9 mouse cellular contexts compared by ENCODE assay signal in genomic region chr3:103904705-103905104, GRCm38 (mm10). TPM values are rescaled to one million over a fixed set of nuclear protein-coding genes. Genes with fewer than 3 reads are reported as not detected.
DNase-seq lines count a peak whose midpoint lies in the region; ATAC-seq and TF ChIP-seq lines count a peak whose summit lies in the region.
"Had no signal": no experiment of that assay in that cellular context is flagged by ENCODE, and none has a peak within 500 bp of the region (broad histone marks: within the 10 kb centered on the region; RNA-seq: fewer than 3 reads in every experiment).

No protein-coding gene starts in this region.

- TF ChIP-seq CTCF in cortical plate, adult 2 months (IDR thresholded peaks at IDR 0.05; ENCODE audit: extremely low read depth, insufficient read depth, low read length): 0 out of 2 replicates have a peak, but pooled peaks have one; percentile 14

- H3K9me3 ChIP-seq in neural tube, embryonic 15.5 days (replicated peaks): no peaks in the 10 kb centered on the region
- no peaks in the 10 kb centered on the region for H3K9me3 ChIP-seq in forebrain, embryonic 11.5 days (ENCODE audit: control insufficient read depth, low read length)
- H3K9me3 ChIP-seq: limb, embryonic 12.5 days had no signal

- WGBS in neural tube, embryonic 15.5 days: 91% methylated on average over 1 of the region's 1 CpGs
- WGBS in forebrain, embryonic 11.5 days: 94% methylated on average over 1 of the region's 1 CpGs

- no peak overlapping the region for H3K9ac ChIP-seq in neural tube, embryonic 15.5 days (replicated peaks)
- H3K9ac ChIP-seq in forebrain, embryonic 11.5 days (ENCODE audit: low read length): no peak overlapping the region
- H3K9ac ChIP-seq: limb, embryonic 12.5 days had no signal

- no peaks in the 10 kb centered on the region for H3K4me1 ChIP-seq in cortical plate, adult 2 months (ENCODE audit: control insufficient read depth, insufficient read depth, low read length)
- no peaks in the 10 kb centered on the region for H3K4me1 ChIP-seq in neural tube, embryonic 15.5 days
- H3K4me1 ChIP-seq in forebrain, embryonic 11.5 days (replicated peaks; ENCODE audit: control insufficient read depth, insufficient read depth, low read length): no peaks in the 10 kb centered on the region
- H3K4me1 ChIP-seq: limb, embryonic 12.5 days had no signal

- no peak for TF ChIP-seq POLR2A in cortical plate, adult 2 months (IDR thresholded peaks at IDR 0.05; ENCODE audit: extremely low read depth, insufficient read depth, low read length)

- no peak overlapping the region for H3K27ac ChIP-seq in cortical plate, adult 2 months (ENCODE audit: insufficient read depth, low read length)
- no peak overlapping the region for H3K27ac ChIP-seq in neural tube, embryonic 15.5 days (replicated peaks)
- no peak overlapping the region for H3K27ac ChIP-seq in forebrain, embryonic 11.5 days (ENCODE audit: low read depth, low read length)
- H3K27ac ChIP-seq: limb, embryonic 12.5 days had no signal

- no peaks in the 10 kb centered on the region for H3K27me3 ChIP-seq in neural tube, embryonic 15.5 days (replicated peaks)
- no peaks in the 10 kb centered on the region for H3K27me3 ChIP-seq in forebrain, embryonic 11.5 days (ENCODE audit: control insufficient read depth, insufficient read depth, low read length)
- H3K27me3 ChIP-seq: limb, embryonic 12.5 days had no signal

- no peak overlapping the region for H3K4me2 ChIP-seq in neural tube, embryonic 15.5 days
- H3K4me2 ChIP-seq in forebrain, embryonic 11.5 days (ENCODE audit: low read depth, low read length, severe bottlenecking): no peak overlapping the region
- H3K4me2 ChIP-seq: limb, embryonic 12.5 days had no signal

- no peaks in the 10 kb centered on the region for H3K36me3 ChIP-seq in neural tube, embryonic 15.5 days
- no peaks in the 10 kb centered on the region for H3K36me3 ChIP-seq in forebrain, embryonic 11.5 days (ENCODE audit: control insufficient read depth, insufficient read depth, low read length)
- H3K36me3 ChIP-seq: limb, embryonic 12.5 days had no signal

- peak; percentile 30 for DNase-seq in gastrocnemius, adult 18-20 months (ENCODE audit: low spot score)
- no peak for DNase-seq in gastrocnemius, adult 8-10 months (ENCODE audit: low spot score in 2 of 2)
- peak; percentile 18 for DNase-seq in urinary bladder, postnatal 25 days (ENCODE audit: low spot score)
- DNase-seq in urinary bladder, postnatal 10 days (ENCODE audit: low spot score): no peak
- DNase-seq in lung, postnatal 10 days: peak; percentile 56
- DNase-seq in forebrain, embryonic 11.5 days (ENCODE audit: low spot score): no peak

- no peak for ATAC-seq in neural tube, embryonic 15.5 days (ENCODE audit: low FRiP score)
- ATAC-seq in forebrain, embryonic 11.5 days (replicated peaks; ENCODE audit: low FRiP score): no peak

- H3K4me3 ChIP-seq in cortical plate, adult 2 months (ENCODE audit: insufficient read depth, low read length): no peak overlapping the region
- H3K4me3 ChIP-seq in neural tube, embryonic 15.5 days (replicated peaks): no peak overlapping the region
- no peak overlapping the region for H3K4me3 ChIP-seq in forebrain, embryonic 11.5 days (ENCODE audit: low read depth, low read length)
- H3K4me3 ChIP-seq: limb, embryonic 12.5 days had no signal

RNA-seq across cellular contexts. Expression of gene Rsbn1, which starts 9.2 kb away (rescaled TPM):
- total RNA-seq in gastrocnemius, adult 18-20 months (2021): 1 to 10 TPM; 6.9 to 7.9 TPM
- total RNA-seq in gastrocnemius, adult 8-10 months (2022): 1 to 10 TPM; 5.6 to 7.3 (median 6.5) TPM
- 9.5 and 9.8 TPM in 2 replicates for polyA plus RNA-seq in cortical plate, adult 2 months (2012; rRNA removed)
- 17.3 and 18.7 TPM in 2 replicates for polyA plus RNA-seq in neural tube, embryonic 15.5 days (2015; fragmentation: Nextera tagmentation; extraction: Ambion mirVana)
- 21.6 and 23.6 TPM in 2 replicates for polyA plus RNA-seq in forebrain, embryonic 11.5 days (2014; fragmentation: Nextera tagmentation; extraction: Ambion mirVana)

RNA-seq across cellular contexts. Expression of gene Ptpn22, which starts 45.1 kb away (rescaled TPM):
- total RNA-seq in gastrocnemius, adult 18-20 months (2021): under 1 TPM; 0.17 to 0.25 TPM
- under 1 TPM in 3 of 4 experiments, not detected in 1; 0.27 to 0.83 (median 0.39) TPM for total RNA-seq in gastrocnemius, adult 8-10 months (2022)
- polyA plus RNA-seq in cortical plate, adult 2 months (2012; rRNA removed): 1.3 and 1.4 TPM in 2 replicates
- 0.33 and 5.6 TPM in 2 replicates for polyA plus RNA-seq in neural tube, embryonic 15.5 days (2015; fragmentation: Nextera tagmentation; extraction: Ambion mirVana)
- 0.37 and 0.68 TPM in 2 replicates for polyA plus RNA-seq in forebrain, embryonic 11.5 days (2014; fragmentation: Nextera tagmentation; extraction: Ambion mirVana)

Comparison
In these comparisons a context has a peak if more than half of its experiments do, and no peak if none do; other contexts are left out.
1. DNase-seq: peak in gastrocnemius, adult 18-20 months (single experiment), urinary bladder, postnatal 25 days (single experiment) and lung, postnatal 10 days (single experiment); none in gastrocnemius, adult 8-10 months (0 of 2), urinary bladder, postnatal 10 days (single experiment) and forebrain, embryonic 11.5 days (single experiment).